Mouse (Mus musculus) small intestine, adult 2 months (tissue): ENCODE data around the gene Ush1g. TPM values are rescaled to one million over a fixed set of nuclear protein-coding genes. Genes with fewer than 3 reads are reported as not detected.
A peak's percentile ranks its signal among the peaks of the same experiment; 100 is the strongest.

Experiments used
- H3K27ac ChIP-seq: fragments of 200-500 bp; 2 replicates; pipeline ENCODE4 v1.5.1; 2012; ENCODE audit warnings: low read depth, low read length, control low read depth, inconsistent platforms; ENCODE audit not compliant: insufficient read depth
- H3K27me3 ChIP-seq: fragments of 200-500 bp; 2 replicates; pipeline ENCODE4 v1.6.1; 2012; ENCODE audit warnings: mild to moderate bottlenecking, moderate library complexity, low read length, inconsistent platforms; ENCODE audit not compliant: control insufficient read depth, insufficient read depth
- H3K36me3 ChIP-seq: fragments of 200-500 bp; 2 replicates; pipeline ENCODE4 v1.6.1; 2012; ENCODE audit warnings: mild to moderate bottlenecking, low read length, control low read depth, inconsistent platforms; ENCODE audit not compliant: control insufficient read depth, insufficient read depth
- H3K4me1 ChIP-seq: fragments of 200-500 bp; 2 replicates; pipeline ENCODE4 v1.6.1; 2012; ENCODE audit warnings: low read length, inconsistent platforms, mixed read lengths; ENCODE audit not compliant: control insufficient read depth, insufficient read depth, insufficient read length
- H3K4me3 ChIP-seq: fragments of 200-500 bp; 2 replicates; pipeline ENCODE4 v1.5.1; 2012; ENCODE audit warnings: low read depth, mild to moderate bottlenecking, control low read depth, inconsistent platforms, low read length, moderate library complexity
- CTCF ChIP-seq: fragments of 200-500 bp; IDR thresholded peaks from 2 replicates; pipeline ENCODE4 v1.5.1; 2012; ENCODE audit warnings: low read depth, mild to moderate bottlenecking, control low read depth, inconsistent platforms, low read length, moderate library complexity, mixed read lengths; ENCODE audit not compliant: insufficient replicate concordance, insufficient read length; ENCODE audit errors: extremely low read depth
- POLR2A ChIP-seq: fragments of 200-500 bp; IDR thresholded peaks from 2 replicates; pipeline ENCODE4 v1.6.1; 2012; ENCODE audit warnings: low read depth, mild to moderate bottlenecking, control low read depth, inconsistent platforms, low read length, moderate library complexity
- WGBS: fragments of 180-500 bp; shearing (Covaris S2); methylation state at CpG from one replicate; pipeline ENCODE4 v1.1.7; 2018; 5-methylcytosine and 5-hydroxymethylcytosine counted together
- polyA plus RNA-seq: library from polyadenylated mRNA; depleted of rRNA; stranded (reverse); fragments of >200 nt; gene quantifications from 2 replicates; pipeline ENCODE4 v1.2.3, GENCODE M21; 2012

The Ush1g gene
- polyA plus RNA-seq, 1 experiment, result 0.08 TPM

- H3K4me3 ChIP-seq, result peak overlapping the region; percentile 46
- peaks cover 18% of the 10 kb centered on the region for H3K27me3 ChIP-seq
- H3K4me1 ChIP-seq, result peaks cover 23% of the 10 kb centered on the region
- H3K27ac ChIP-seq, result no peak overlapping the region
- WGBS, result 30% methylated on average over 12 of the region's 12 CpGs
- H3K36me3 ChIP-seq, result no peaks in the 10 kb centered on the region
- TF ChIP-seq CTCF (no peak), POLR2A (0 out of 2 replicates have a peak, but pooled peaks have one; percentile 9)
Measured at GRCm38 (mm10) chr11:115335223-115335622, 13.4 kb upstream of the Ush1g start.

- H3K27me3 ChIP-seq, result peaks cover 18% of the 10 kb centered on the region
- peak within 1 kb of the TSS; percentile 46 for H3K4me3 ChIP-seq
- H3K4me1 ChIP-seq, result peaks cover 23% of the 10 kb centered on the region
- TF ChIP-seq POLR2A, result no peak
- TF ChIP-seq CTCF, result no peak
- no peaks in the 10 kb centered on the region for H3K36me3 ChIP-seq
- no peak within 1 kb of the TSS for H3K27ac ChIP-seq
- 5% methylated on average over 29 of the region's 29 CpGs for WGBS
Measured at GRCm38 (mm10) chr11:115334531-115334930, 12.7 kb upstream of the Ush1g start, which contains the start of gene Otop3. Otop3 (plus strand) TSS chr11:115334731.

- WGBS, result 64% methylated on average over 15 of the region's 15 CpGs
- Histone ChIP-seq H3K27ac (no peak overlapping the region), H3K27me3 (peaks cover 10% of the 10 kb centered on the region), H3K4me3 (no peak overlapping the region), H3K4me1 (peaks cover 5% of the 10 kb centered on the region), H3K36me3 (no peaks in the 10 kb centered on the region)
- no peak for TF ChIP-seq POLR2A
- peak; percentile 17; the same call in 1 of the 2 replicates for TF ChIP-seq CTCF
Measured at GRCm38 (mm10) chr11:115329339-115329738, 7.5 kb upstream of the Ush1g start.

- H3K4me1 ChIP-seq, result 0 out of 2 replicates have a peak, but pooled peaks cover 5% of the 10 kb centered on the region
- 35% methylated on average over 7 of the region's 7 CpGs for WGBS
- H3K4me3 ChIP-seq, result no peak overlapping the region
- no peak overlapping the region for H3K27ac ChIP-seq
- no peaks in the 10 kb centered on the region for H3K36me3 ChIP-seq
- peaks cover 25% of the 10 kb centered on the region for H3K27me3 ChIP-seq
- TF ChIP-seq POLR2A, result no peak
- no peak for TF ChIP-seq CTCF
Measured at GRCm38 (mm10) chr11:115326730-115327129, 4.9 kb upstream of the Ush1g start.

GRCm38 (mm10) chr11:115323354-115323753, 1.5 kb upstream of the Ush1g start:
- Histone ChIP-seq H3K4me1 (peaks cover 5% of the 10 kb centered on the region; the same call in 1 of the 2 replicates), H3K27ac (no peak overlapping the region), H3K36me3 (no peaks in the 10 kb centered on the region), H3K4me3 (no peak overlapping the region), H3K27me3 (peaks cover 48% of the 10 kb centered on the region)
- TF ChIP-seq POLR2A (no peak), CTCF (no peak)
- 17% methylated on average over 32 of the region's 32 CpGs for WGBS

- no peak overlapping the region for H3K27ac ChIP-seq
- H3K36me3 ChIP-seq, result no peaks in the 10 kb centered on the region
- TF ChIP-seq CTCF (no peak), POLR2A (no peak)
- H3K4me1 ChIP-seq, result no peaks in the 10 kb centered on the region; the same call in 1 of the 2 replicates
- no peak overlapping the region for H3K4me3 ChIP-seq
- 14% methylated on average over 18 of the region's 18 CpGs for WGBS
- peaks cover 76% of the 10 kb centered on the region for H3K27me3 ChIP-seq
Measured at GRCm38 (mm10) chr11:115319704-115320383, 2.0 kb downstream of the Ush1g start.

- H3K4me3 ChIP-seq, result no peak overlapping the region
- H3K27me3 ChIP-seq, result peaks cover 73% of the 10 kb centered on the region
- WGBS, result 11% methylated on average over 63 of the region's 63 CpGs
- no peak overlapping the region for H3K27ac ChIP-seq
- no peak for TF ChIP-seq CTCF
- TF ChIP-seq POLR2A, result no peak
- H3K36me3 ChIP-seq, result no peaks in the 10 kb centered on the region
- H3K4me1 ChIP-seq, result no peaks in the 10 kb centered on the region; the same call in 1 of the 2 replicates
Measured at GRCm38 (mm10) chr11:115318245-115319027, 3.4 kb downstream of the Ush1g start.
